Mouse (Mus musculus): ENCODE results near the gene Hist1h4b.

DNA sequence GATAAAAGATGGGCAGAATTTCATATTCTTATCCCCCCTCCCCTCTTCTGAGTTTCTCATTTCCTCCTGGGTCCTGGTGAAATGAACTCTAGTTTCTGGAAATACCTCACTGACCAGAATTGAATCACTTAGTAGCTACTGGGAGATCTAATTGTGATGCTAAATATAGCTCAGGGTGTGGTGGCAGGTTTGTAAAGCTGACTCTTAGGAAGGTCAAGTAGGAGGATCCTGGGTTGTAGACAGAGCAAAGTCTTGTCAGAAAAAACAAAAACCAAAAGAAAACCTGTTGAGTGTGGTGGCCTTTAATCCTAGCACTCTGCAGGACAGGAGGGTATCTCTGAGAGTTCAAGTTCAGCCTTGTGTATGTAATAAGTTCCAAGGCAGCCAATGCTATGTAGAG lies 14.8 kb upstream of the Hist1h4b start:
- no peak for TF ChIP-seq CTCF (IDR thresholded peaks at IDR 0.05; ENCODE audit: control insufficient read depth, insufficient read depth, insufficient read length)
- TF ChIP-seq USF1 (IDR thresholded peaks at IDR 0.05; ENCODE audit: low read depth), result no peak
- TF ChIP-seq MAX (IDR thresholded peaks at IDR 0.05), result no peak

All from C2C12 (cell line).